Mouse (Mus musculus) small intestine, adult 2 months (tissue): ENCODE measurements around the gene Pknox2. TPM values are rescaled to one million over a fixed set of nuclear protein-coding genes. Genes with fewer than 3 reads are reported as not detected.

Source experiments
- H3K27ac ChIP-seq: fragments of 200-500 bp; 2 replicates; pipeline ENCODE4 v1.5.1; 2012; ENCODE audit warnings: low read depth, low read length, control low read depth, inconsistent platforms; ENCODE audit not compliant: insufficient read depth
- H3K27me3 ChIP-seq: fragments of 200-500 bp; 2 replicates; pipeline ENCODE4 v1.6.1; 2012; ENCODE audit warnings: mild to moderate bottlenecking, moderate library complexity, low read length, inconsistent platforms; ENCODE audit not compliant: control insufficient read depth, insufficient read depth
- H3K36me3 ChIP-seq: fragments of 200-500 bp; 2 replicates; pipeline ENCODE4 v1.6.1; 2012; ENCODE audit warnings: mild to moderate bottlenecking, low read length, control low read depth, inconsistent platforms; ENCODE audit not compliant: control insufficient read depth, insufficient read depth
- H3K4me1 ChIP-seq: fragments of 200-500 bp; 2 replicates; pipeline ENCODE4 v1.6.1; 2012; ENCODE audit warnings: low read length, inconsistent platforms, mixed read lengths; ENCODE audit not compliant: control insufficient read depth, insufficient read depth, insufficient read length
- H3K4me3 ChIP-seq: fragments of 200-500 bp; 2 replicates; pipeline ENCODE4 v1.5.1; 2012; ENCODE audit warnings: low read depth, mild to moderate bottlenecking, control low read depth, inconsistent platforms, low read length, moderate library complexity
- CTCF ChIP-seq: fragments of 200-500 bp; IDR thresholded peaks from 2 replicates; pipeline ENCODE4 v1.5.1; 2012; ENCODE audit warnings: low read depth, mild to moderate bottlenecking, control low read depth, inconsistent platforms, low read length, moderate library complexity, mixed read lengths; ENCODE audit not compliant: insufficient replicate concordance, insufficient read length; ENCODE audit errors: extremely low read depth
- POLR2A ChIP-seq: fragments of 200-500 bp; IDR thresholded peaks from 2 replicates; pipeline ENCODE4 v1.6.1; 2012; ENCODE audit warnings: low read depth, mild to moderate bottlenecking, control low read depth, inconsistent platforms, low read length, moderate library complexity
- WGBS: fragments of 180-500 bp; shearing (Covaris S2); methylation state at CpG from one replicate; pipeline ENCODE4 v1.1.7; 2018; 5-methylcytosine and 5-hydroxymethylcytosine counted together
- polyA plus RNA-seq: library from polyadenylated mRNA; depleted of rRNA; stranded (reverse); fragments of >200 nt; gene quantifications from 2 replicates; pipeline ENCODE4 v1.2.3, GENCODE M21; 2012; rRNA removed

Gene Pknox2
- polyA plus RNA-seq, 1 experiment: 2.7 TPM

- no peaks in the 10 kb centered on the region for H3K36me3 ChIP-seq
- 55% methylated on average over 4 of the region's 4 CpGs for WGBS
Observed at GRCm38 (mm10) chr9:36846346-36846745, 300.9 kb downstream of the Pknox2 start.

More at GRCm38 (mm10) chr9:36846346-36846745, 300.9 kb downstream of the Pknox2 start:
- H3K27ac ChIP-seq: no peak overlapping the region
- no peaks in the 10 kb centered on the region for H3K4me1 ChIP-seq
- no peak overlapping the region for H3K4me3 ChIP-seq
- no peaks in the 10 kb centered on the region for H3K27me3 ChIP-seq
- no peak for TF ChIP-seq POLR2A
- no peak for TF ChIP-seq CTCF

Other genes with a start within 250 kb of the Pknox2 start
- 0.52 and 0.66 TPM in 2 replicates for gene Tmem218, start 60.8 kb upstream of the Pknox2 start, polyA plus RNA-seq
- 1.2 and 42.3 TPM in 2 replicates for gene Slc37a2, start 108.3 kb upstream of the Pknox2 start, polyA plus RNA-seq
- gene Ccdc15, start 201.0 kb upstream of the Pknox2 start, polyA plus RNA-seq: 0.37 and 0.66 TPM in 2 replicates
- gene Hepacam, start 219.9 kb upstream of the Pknox2 start, polyA plus RNA-seq: 0.11 and 0.32 TPM in 2 replicates